Mouse (Mus musculus): ENCODE results near the gene Tmem219. TPM values are rescaled to one million over a fixed set of nuclear protein-coding genes. Genes with fewer than 3 reads are reported as not detected.
A peak's percentile ranks its signal among the peaks of the same experiment; 100 is the strongest.

The Tmem219 gene
- 23.0 and 25.3 TPM in 2 replicates for polyA plus RNA-seq (2016; fragmentation: Nextera tagmentation; extraction: Ambion mirVana)

- H3K4me2 ChIP-seq = peak within 1 kb of the TSS; percentile 35
- peak within 1 kb of the TSS; percentile 13; the same call in 1 of the 2 replicates for H3K4me3 ChIP-seq (replicated peaks)
- peak; percentile 51 for ATAC-seq (ENCODE audit: low FRiP score)
- peak within 1 kb of the TSS; percentile 36; the same call in 1 of the 2 replicates for H3K9ac ChIP-seq
- 26% methylated on average over 5 of the region's 5 CpGs for WGBS
- peaks cover 32% of the 10 kb centered on the region for H3K4me1 ChIP-seq
- no peaks in the 10 kb centered on the region for H3K9me3 ChIP-seq
- H3K27ac ChIP-seq = peak within 1 kb of the TSS; percentile 78
- no peaks in the 10 kb centered on the region for H3K36me3 ChIP-seq (replicated peaks)
- no peaks in the 10 kb centered on the region for H3K27me3 ChIP-seq
These were observed at the start of gene Tmem219 for GRCm38 (mm10) chr7:126922624-126923060. Tmem219 (minus strand) TSS chr7:126922917.

GRCm38 (mm10) chr7:126967361-126967760 is 44.6 kb upstream of the Tmem219 start:
- Histone ChIP-seq H3K27ac (no peak overlapping the region), H3K9ac (no peak overlapping the region), H3K4me3 (replicated peaks) (no peak overlapping the region), H3K9me3 (no peaks in the 10 kb centered on the region), H3K27me3 (peaks cover 19% of the 10 kb centered on the region), H3K36me3 (replicated peaks) (peaks cover 12% of the 10 kb centered on the region; the same call in 1 of the 2 replicates), H3K4me2 (no peak overlapping the region), H3K4me1 (0 out of 2 replicates have a peak, but pooled peaks cover 3% of the 10 kb centered on the region)
- 63% methylated on average over 6 of the region's 6 CpGs for WGBS
- no peak for ATAC-seq (ENCODE audit: low FRiP score)

GRCm38 (mm10) chr7:126965568-126965967 is 42.9 kb upstream of the Tmem219 start:
- Histone ChIP-seq H3K4me3 (replicated peaks) (no peak overlapping the region), H3K27me3 (peaks cover 31% of the 10 kb centered on the region), H3K4me2 (no peak overlapping the region), H3K9ac (no peak overlapping the region), H3K36me3 (replicated peaks) (peaks cover 18% of the 10 kb centered on the region; the same call in 1 of the 2 replicates), H3K9me3 (no peaks in the 10 kb centered on the region), H3K27ac (no peak overlapping the region), H3K4me1 (0 out of 2 replicates have a peak, but pooled peaks cover 3% of the 10 kb centered on the region)
- 71% methylated on average over 3 of the region's 3 CpGs for WGBS
- ATAC-seq (ENCODE audit: low FRiP score) = no peak

- no peak for ATAC-seq (ENCODE audit: low FRiP score)
- Histone ChIP-seq H3K9ac (no peak overlapping the region), H3K4me3 (replicated peaks) (no peak overlapping the region), H3K27me3 (peaks cover 31% of the 10 kb centered on the region), H3K36me3 (replicated peaks) (peaks cover 18% of the 10 kb centered on the region; the same call in 1 of the 2 replicates), H3K27ac (no peak overlapping the region), H3K9me3 (no peaks in the 10 kb centered on the region), H3K4me1 (0 out of 2 replicates have a peak, but pooled peaks cover 3% of the 10 kb centered on the region), H3K4me2 (peak overlapping the region; percentile 19; the same call in 1 of the 2 replicates)
- WGBS = 29% methylated on average over 19 of the region's 19 CpGs
These were observed 41.0 kb upstream of the Tmem219 start for GRCm38 (mm10) chr7:126963548-126964286.

- 92% methylated on average over 4 of the region's 4 CpGs for WGBS
- H3K36me3 ChIP-seq (replicated peaks) = peaks cover 10% of the 10 kb centered on the region; the same call in 1 of the 2 replicates
These were observed 39.2 kb upstream of the Tmem219 start for GRCm38 (mm10) chr7:126961965-126962364.

GRCm38 (mm10) chr7:126961095-126961494 is 38.4 kb upstream of the Tmem219 start:
- ATAC-seq (ENCODE audit: low FRiP score) = no peak
- H3K9me3 ChIP-seq = no peaks in the 10 kb centered on the region
- 0 out of 2 replicates have a peak, but pooled peaks cover 3% of the 10 kb centered on the region for H3K4me1 ChIP-seq
- H3K4me3 ChIP-seq (replicated peaks) = no peak overlapping the region
- WGBS = 87% methylated on average over 5 of the region's 5 CpGs
- H3K9ac ChIP-seq = no peak overlapping the region
- peaks cover 31% of the 10 kb centered on the region for H3K27me3 ChIP-seq
- no peak overlapping the region for H3K27ac ChIP-seq
- H3K36me3 ChIP-seq (replicated peaks) = peaks cover 7% of the 10 kb centered on the region; the same call in 1 of the 2 replicates
- no peak overlapping the region for H3K4me2 ChIP-seq

More at GRCm38 (mm10) chr7:126961965-126962364, 39.2 kb upstream of the Tmem219 start:
- Histone ChIP-seq H3K4me3 (replicated peaks) (no peak overlapping the region), H3K9ac (no peak overlapping the region), H3K27me3 (peaks cover 31% of the 10 kb centered on the region), H3K27ac (no peak overlapping the region), H3K9me3 (no peaks in the 10 kb centered on the region), H3K4me1 (0 out of 2 replicates have a peak, but pooled peaks cover 3% of the 10 kb centered on the region), H3K4me2 (no peak overlapping the region)
- ATAC-seq (ENCODE audit: low FRiP score) = no peak

GRCm38 (mm10) chr7:126959780-126960179 is 37.1 kb upstream of the Tmem219 start:
- ATAC-seq (ENCODE audit: low FRiP score) = no peak
- Histone ChIP-seq H3K27ac (no peak overlapping the region), H3K4me3 (replicated peaks) (no peak overlapping the region), H3K4me2 (no peak overlapping the region), H3K27me3 (peaks cover 31% of the 10 kb centered on the region), H3K9ac (no peak overlapping the region), H3K9me3 (no peaks in the 10 kb centered on the region), H3K4me1 (0 out of 2 replicates have a peak, but pooled peaks cover 3% of the 10 kb centered on the region), H3K36me3 (replicated peaks) (peaks cover 7% of the 10 kb centered on the region; the same call in 1 of the 2 replicates)
- 80% methylated on average over 9 of the region's 9 CpGs for WGBS

GRCm38 (mm10) chr7:126955125-126955524 is 32.4 kb upstream of the Tmem219 start:
- no peak for ATAC-seq (ENCODE audit: low FRiP score)
- Histone ChIP-seq H3K4me1 (peaks cover 14% of the 10 kb centered on the region), H3K36me3 (replicated peaks) (no peaks in the 10 kb centered on the region), H3K27ac (no peak overlapping the region), H3K9ac (no peak overlapping the region), H3K4me2 (no peak overlapping the region), H3K4me3 (replicated peaks) (no peak overlapping the region), H3K9me3 (no peaks in the 10 kb centered on the region), H3K27me3 (peaks cover 37% of the 10 kb centered on the region)
- WGBS = 70% methylated on average over 3 of the region's 3 CpGs

- Histone ChIP-seq H3K4me3 (replicated peaks) (peak overlapping the region; percentile 50), H3K9me3 (no peaks in the 10 kb centered on the region), H3K36me3 (replicated peaks) (no peaks in the 10 kb centered on the region), H3K27ac (no peak overlapping the region), H3K9ac (0 out of 2 replicates have a peak overlapping the region, but pooled peaks have one; percentile 68), H3K27me3 (peaks cover 55% of the 10 kb centered on the region), H3K4me1 (peaks cover 34% of the 10 kb centered on the region), H3K4me2 (peak overlapping the region; percentile 95)
- WGBS = 3% methylated on average over 8 of the region's 8 CpGs
- no peak for ATAC-seq (ENCODE audit: low FRiP score)
These were observed 29.9 kb upstream of the Tmem219 start for GRCm38 (mm10) chr7:126952646-126953045.

- Histone ChIP-seq H3K4me1 (peaks cover 34% of the 10 kb centered on the region), H3K4me3 (replicated peaks) (peak overlapping the region; percentile 50), H3K27ac (no peak overlapping the region), H3K36me3 (replicated peaks) (no peaks in the 10 kb centered on the region), H3K27me3 (peaks cover 55% of the 10 kb centered on the region), H3K9me3 (no peaks in the 10 kb centered on the region), H3K9ac (peak overlapping the region; percentile 68), H3K4me2 (peak overlapping the region; percentile 95)
- WGBS = 26% methylated on average over 4 of the region's 4 CpGs
- ATAC-seq (ENCODE audit: low FRiP score) = no peak
These were observed 29.0 kb upstream of the Tmem219 start for GRCm38 (mm10) chr7:126951741-126952140.

GRCm38 (mm10) chr7:126950647-126951615 is 28.2 kb upstream of the Tmem219 start:
- 0 out of 2 replicates have a peak, but pooled peaks cover 2% of the 10 kb centered on the region for H3K36me3 ChIP-seq (replicated peaks)
- no peaks in the 10 kb centered on the region for H3K9me3 ChIP-seq
- ATAC-seq (ENCODE audit: low FRiP score) = 0 out of 2 replicates have a peak, but pooled peaks have one; percentile 16
- WGBS = 5% methylated on average over 26 of the region's 26 CpGs
- H3K4me2 ChIP-seq = peak overlapping the region; percentile 95
- H3K4me3 ChIP-seq (replicated peaks) = peak overlapping the region; percentile 50
- H3K9ac ChIP-seq = peak overlapping the region; percentile 68
- peak overlapping the region; percentile 81 for H3K27ac ChIP-seq
- peaks cover 55% of the 10 kb centered on the region for H3K27me3 ChIP-seq
- H3K4me1 ChIP-seq = peaks cover 34% of the 10 kb centered on the region

Measured in forebrain, embryonic 12.5 days (tissue).